Mouse (Mus musculus) liver, postnatal 0 days (tissue): ENCODE measurements around the gene Tnip1. TPM values are rescaled to one million over a fixed set of nuclear protein-coding genes. Genes with fewer than 3 reads are reported as not detected.

Experiments
- ATAC-seq: fragments of 200-750 bp; cut with Nextera tagmentation; 2 replicates; pipeline ENCODE4 v1.8.0; 2017; ENCODE audit warnings: mild to moderate bottlenecking, moderate library complexity
- DNase-seq: peaks from one replicate; pipeline ENCODE4 v3.0.0-alpha.2; 2016
- H3K27ac ChIP-seq: fragments of 300-500 bp; sonication (generic); 2 replicates; pipeline ENCODE4 v1.5.1; 2014; ENCODE audit warnings: antibody characterized with exemption, moderate library complexity, mild to moderate bottlenecking, low read depth
- H3K27me3 ChIP-seq: fragments of 300-500 bp; sonication (generic); 2 replicates; pipeline ENCODE4 v1.6.1; 2014; ENCODE audit warnings: low read length, control low read depth, mixed read lengths; ENCODE audit not compliant: insufficient read depth
- H3K36me3 ChIP-seq: fragments of 300-500 bp; sonication (generic); replicated peaks from 2 replicates; pipeline ENCODE4 v1.6.1; 2014; ENCODE audit warnings: mild to moderate bottlenecking, control low read depth, low read length, moderate library complexity, mixed read lengths; ENCODE audit not compliant: insufficient read depth
- H3K4me1 ChIP-seq: fragments of 300-500 bp; sonication (generic); 2 replicates; pipeline ENCODE4 v1.6.1; 2014; ENCODE audit warnings: antibody characterized with exemption, mild to moderate bottlenecking, control low read depth; ENCODE audit not compliant: insufficient read depth
- H3K4me2 ChIP-seq: fragments of 300-500 bp; sonication (generic); 2 replicates; pipeline ENCODE4 v1.6.1; 2014; ENCODE audit warnings: low read depth, mild to moderate bottlenecking, low read length, moderate library complexity, mixed read lengths
- H3K4me3 ChIP-seq: fragments of 300-500 bp; sonication (generic); 2 replicates; pipeline ENCODE4 v1.5.1; 2014; ENCODE audit warnings: low read depth, low read length
- H3K9ac ChIP-seq: fragments of 300-500 bp; sonication (generic); replicated peaks from 2 replicates; pipeline ENCODE4 v1.6.1; 2014; ENCODE audit warnings: mild to moderate bottlenecking, moderate library complexity
- H3K9me3 ChIP-seq: fragments of 300-500 bp; sonication (generic); 2 replicates; pipeline ENCODE4 v1.6.1; 2016; ENCODE audit warnings: mild to moderate bottlenecking, control low read depth, low read length, mixed read lengths
- CTCF ChIP-seq: sonication (generic); IDR thresholded peaks from 2 replicates; pipeline ENCODE4 v1.5.1; 2016; ENCODE audit warnings: antibody characterized with exemption, low read depth
- EP300 ChIP-seq: IDR thresholded peaks from 2 replicates; pipeline ENCODE4 v1.6.1; 2016; ENCODE audit warnings: antibody characterized with exemption, low read depth, mild to moderate bottlenecking
- WGBS: fragments of 180-500 bp; shearing (Covaris S2); extraction: QIAGEN DNeasy Blood & Tissue Kit; methylation state at CpG from one replicate; pipeline ENCODE4 v1.1.7; 2014; ENCODE audit not compliant: insufficient replicate concordance; 5-methylcytosine and 5-hydroxymethylcytosine counted together
- polyA plus RNA-seq: library from polyadenylated mRNA; unstranded; fragments of >200 nt; fragmentation: Nextera tagmentation; extraction: Ambion mirVana; gene quantifications from 2 replicates; pipeline ENCODE4 v1.2.1, GENCODE M21; 2015

Gene Tnip1
- polyA plus RNA-seq, 1 experiment from 2014 or later, result 5.2 TPM

DNA sequence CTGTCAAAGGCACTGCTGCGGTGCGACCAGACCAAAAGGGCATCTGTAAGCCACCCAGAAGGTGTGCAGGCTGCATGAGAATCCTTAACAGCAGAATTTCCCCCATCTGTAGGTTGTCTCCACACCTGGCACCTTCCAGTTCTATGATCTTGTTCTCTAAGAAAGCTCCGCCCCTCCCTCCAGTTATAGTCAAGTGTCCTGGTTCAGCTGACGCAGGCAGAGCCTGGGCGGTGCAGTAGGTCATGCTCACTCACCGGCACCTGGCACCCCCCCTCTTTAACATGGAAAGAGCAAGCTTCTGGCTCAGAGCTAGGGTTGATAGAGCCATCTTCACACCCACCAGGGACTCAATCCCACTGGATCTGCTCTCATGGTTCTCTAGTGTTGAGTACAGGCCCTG, 33.4 kb downstream of the Tnip1 start:
- no peak overlapping the region for H3K9ac ChIP-seq
- peaks cover 63% of the 10 kb centered on the region for H3K36me3 ChIP-seq
- H3K27me3 ChIP-seq, result no peaks in the 10 kb centered on the region
- WGBS, result 88% methylated on average over 6 of the region's 6 CpGs
- no peaks in the 10 kb centered on the region for H3K9me3 ChIP-seq
- no peaks in the 10 kb centered on the region for H3K4me1 ChIP-seq
- H3K27ac ChIP-seq, result no peak overlapping the region
- ATAC-seq (no peak), DNase-seq (no peak)
- H3K4me3 ChIP-seq, result no peak overlapping the region
- H3K4me2 ChIP-seq, result no peak overlapping the region
- TF ChIP-seq CTCF (no peak), EP300 (no peak)

DNA sequence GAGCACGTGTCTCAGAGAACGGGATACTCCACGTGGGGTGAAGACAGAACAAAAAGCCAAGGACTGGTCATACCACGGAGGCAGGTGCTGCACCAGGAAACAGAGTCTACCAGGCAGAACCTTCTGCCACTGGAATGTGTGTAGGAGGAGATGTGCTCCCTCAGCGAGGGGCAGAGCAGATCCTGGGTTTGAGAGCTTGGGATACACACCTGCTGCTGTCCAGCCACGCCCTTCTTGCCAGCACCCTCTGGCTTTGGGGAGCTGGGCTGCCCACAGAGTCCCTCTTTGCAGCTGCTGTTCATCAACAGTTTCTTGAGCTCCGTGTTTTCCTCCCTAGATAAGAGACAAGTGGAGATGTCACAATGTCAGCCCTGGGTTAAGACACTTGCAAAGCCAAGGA, 33.8 kb downstream of the Tnip1 start:
- ATAC-seq, result no peak
- Histone ChIP-seq H3K4me1 (no peaks in the 10 kb centered on the region), H3K27ac (no peak overlapping the region), H3K4me2 (no peak overlapping the region), H3K36me3 (peaks cover 63% of the 10 kb centered on the region), H3K9me3 (no peaks in the 10 kb centered on the region), H3K27me3 (no peaks in the 10 kb centered on the region), H3K9ac (no peak overlapping the region), H3K4me3 (no peak overlapping the region)
- no peak for DNase-seq
- TF ChIP-seq CTCF (no peak), EP300 (no peak)
- 75% methylated on average over 7 of the region's 7 CpGs for WGBS

DNA sequence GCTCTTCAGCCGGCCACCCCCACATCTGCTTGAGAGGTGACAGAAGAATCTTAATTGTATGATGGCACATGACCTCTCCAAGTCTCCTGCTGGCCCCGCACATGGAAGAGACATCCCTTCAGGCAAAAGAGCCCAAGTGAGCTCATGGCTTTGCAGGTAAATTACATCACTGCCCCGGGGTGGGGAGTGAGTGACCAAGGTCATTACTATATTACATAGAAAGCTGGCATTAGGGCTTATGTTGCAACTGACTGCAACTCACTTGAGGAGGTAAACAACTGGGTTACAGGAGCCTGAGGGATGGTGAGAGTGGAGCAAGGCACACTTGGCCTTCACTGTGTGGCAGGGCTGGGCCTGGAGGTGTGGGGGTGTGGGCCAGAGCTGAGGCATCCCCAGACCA, 34.5 kb downstream of the Tnip1 start:
- DNase-seq (no peak), ATAC-seq (no peak)
- no peaks in the 10 kb centered on the region for H3K9me3 ChIP-seq
- H3K9ac ChIP-seq, result no peak overlapping the region
- no peaks in the 10 kb centered on the region for H3K27me3 ChIP-seq
- H3K4me3 ChIP-seq, result no peak overlapping the region
- peaks cover 63% of the 10 kb centered on the region for H3K36me3 ChIP-seq
- TF ChIP-seq CTCF, result no peak
- TF ChIP-seq EP300, result no peak
- H3K4me2 ChIP-seq, result no peak overlapping the region
- no peaks in the 10 kb centered on the region for H3K4me1 ChIP-seq
- H3K27ac ChIP-seq, result no peak overlapping the region
- 88% methylated on average over 3 of the region's 3 CpGs for WGBS

DNA sequence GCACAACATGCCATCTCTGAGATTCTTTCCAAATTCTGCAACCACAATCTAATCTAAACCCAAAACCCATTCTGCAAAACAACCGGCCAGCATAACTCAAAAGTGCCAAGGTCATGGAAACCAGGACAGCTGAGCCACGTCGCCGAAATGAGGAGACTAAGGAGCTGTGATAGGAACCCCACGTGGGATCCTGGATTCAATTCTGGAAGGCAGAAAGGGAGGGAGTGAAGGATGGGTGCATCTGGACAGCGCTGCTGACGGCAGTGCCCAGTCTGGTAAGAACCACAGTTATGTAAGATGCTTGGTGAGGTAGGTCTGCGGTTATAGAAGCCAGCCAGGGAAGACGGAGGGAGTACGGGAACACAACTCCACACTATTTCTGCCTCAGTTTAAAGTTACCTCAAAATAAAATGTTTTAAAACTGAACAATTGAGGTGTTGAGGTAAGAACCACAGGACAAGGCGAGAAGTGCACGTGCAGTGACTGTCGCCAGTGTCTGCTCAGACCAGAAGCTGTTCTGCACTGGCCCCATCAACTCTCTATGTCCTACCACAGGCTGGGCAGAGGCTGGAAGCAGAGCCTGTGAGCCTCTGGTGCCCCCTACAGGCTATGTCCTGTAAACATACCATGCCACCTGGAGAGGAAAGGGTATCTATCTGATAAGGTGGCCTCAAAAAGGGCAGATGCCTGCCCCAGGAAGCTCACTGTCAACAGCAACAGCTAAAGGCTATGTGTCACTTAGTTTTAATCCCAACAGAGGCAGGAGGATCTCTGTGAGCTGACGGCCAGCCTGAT, 35.2 kb downstream of the Tnip1 start:
- H3K4me3 ChIP-seq, result no peak overlapping the region
- H3K4me2 ChIP-seq, result no peak overlapping the region
- no peak overlapping the region for H3K9ac ChIP-seq
- DNase-seq (peak; percentile 77), ATAC-seq (peak; percentile 75)
- no peaks in the 10 kb centered on the region for H3K4me1 ChIP-seq
- H3K27me3 ChIP-seq, result no peaks in the 10 kb centered on the region
- no peak overlapping the region for H3K27ac ChIP-seq
- WGBS, result 77% methylated on average over 14 of the region's 14 CpGs
- peaks cover 66% of the 10 kb centered on the region for H3K36me3 ChIP-seq
- no peaks in the 10 kb centered on the region for H3K9me3 ChIP-seq
- TF ChIP-seq CTCF (peak; percentile 96), EP300 (no peak)

DNA sequence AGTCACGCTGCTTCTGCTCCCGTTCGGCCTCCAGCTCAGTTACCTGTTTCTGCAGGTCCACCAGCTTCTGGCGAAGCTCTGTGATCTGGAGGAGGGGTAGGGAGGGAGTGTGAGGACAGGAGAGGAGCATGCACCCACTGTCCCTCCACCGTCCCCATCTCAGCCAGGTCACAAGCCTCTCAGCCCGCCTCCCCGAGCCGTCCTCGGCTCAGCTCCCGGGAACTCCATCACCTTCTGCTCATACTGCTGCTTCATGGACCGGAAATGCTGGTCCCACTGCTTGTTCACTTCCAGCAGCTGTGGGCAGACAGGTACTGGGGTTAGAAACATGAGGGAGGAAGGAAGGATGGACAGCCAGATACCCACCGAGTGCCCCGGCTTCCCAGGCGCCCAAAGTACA, 38.6 kb downstream of the Tnip1 start:
- TF ChIP-seq EP300 (no peak), CTCF (no peak)
- DNase-seq (no peak), ATAC-seq (no peak)
- Histone ChIP-seq H3K27ac (no peak overlapping the region), H3K36me3 (peaks cover 61% of the 10 kb centered on the region), H3K4me2 (no peak overlapping the region), H3K4me1 (no peaks in the 10 kb centered on the region), H3K4me3 (no peak overlapping the region), H3K27me3 (no peaks in the 10 kb centered on the region), H3K9ac (no peak overlapping the region), H3K9me3 (no peaks in the 10 kb centered on the region)
- WGBS, result 86% methylated on average over 14 of the region's 14 CpGs

DNA sequence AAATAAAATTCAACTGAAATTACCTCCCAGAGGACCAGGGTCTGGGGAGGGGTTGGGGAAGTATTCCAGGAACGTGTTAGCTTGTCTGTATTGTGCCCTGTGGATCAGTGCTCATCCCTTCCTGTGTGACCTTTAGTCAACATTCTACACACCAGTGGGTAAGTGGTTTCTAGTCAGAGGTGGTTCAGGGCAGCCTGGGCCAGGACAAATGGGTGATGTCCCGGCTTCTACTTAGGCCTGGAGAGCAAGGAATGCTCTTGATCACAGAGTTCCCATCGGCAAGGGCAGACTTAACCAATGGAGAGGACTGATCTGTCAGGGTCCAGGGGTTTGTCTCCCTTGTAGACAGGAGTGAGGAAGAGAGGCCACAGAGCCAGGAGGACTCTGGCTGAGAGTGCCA, 40.2 kb downstream of the Tnip1 start:
- WGBS, result 83% methylated on average over 3 of the region's 3 CpGs

More for the DNA sequence above, 40.2 kb downstream of the Tnip1 start:
- Histone ChIP-seq H3K4me3 (no peak overlapping the region), H3K9ac (no peak overlapping the region), H3K9me3 (no peaks in the 10 kb centered on the region), H3K27ac (no peak overlapping the region), H3K27me3 (no peaks in the 10 kb centered on the region), H3K4me2 (no peak overlapping the region), H3K4me1 (no peaks in the 10 kb centered on the region), H3K36me3 (peaks cover 63% of the 10 kb centered on the region)
- TF ChIP-seq CTCF (no peak), EP300 (no peak)
- DNase-seq (no peak), ATAC-seq (no peak)
